Mouse (Mus musculus): ENCODE data around the gene Pfkfb2.

The Pfkfb2 gene

GRCm38 (mm10) chr1:130737411-130737881 is 8.4 kb upstream of the Pfkfb2 start:
- DNase-seq: no peak

GRCm38 (mm10) chr1:130734852-130735251 is 5.8 kb upstream of the Pfkfb2 start:
- DNase-seq: no peak

- DNase-seq: no peak
These were observed 5.4 kb upstream of the Pfkfb2 start for GRCm38 (mm10) chr1:130734452-130734851.

- peak; percentile 45 for DNase-seq
These were observed 4.6 kb upstream of the Pfkfb2 start for GRCm38 (mm10) chr1:130733671-130734070.

- DNase-seq: no peak
These were observed 3.9 kb upstream of the Pfkfb2 start for GRCm38 (mm10) chr1:130732706-130733658.

- DNase-seq: no peak
These were observed 2.8 kb upstream of the Pfkfb2 start, which contains the start of gene AA986860 for GRCm38 (mm10) chr1:130731741-130732337. Gene AA986860, plus strand, starts transcription at chr1:130731976.

- DNase-seq: peak; percentile 21
These were observed 345 bp downstream of the Pfkfb2 start for GRCm38 (mm10) chr1:130728708-130729107.

- no peak for DNase-seq
These were observed 983 bp downstream of the Pfkfb2 start for GRCm38 (mm10) chr1:130728070-130728469.

- DNase-seq: peak; percentile 13
These were observed 2.7 kb downstream of the Pfkfb2 start for GRCm38 (mm10) chr1:130726396-130726795.

- DNase-seq: no peak
These were observed 4.8 kb downstream of the Pfkfb2 start for GRCm38 (mm10) chr1:130724206-130724605.

GRCm38 (mm10) chr1:130717291-130717871 is 11.7 kb downstream of the Pfkfb2 start, which contains the start of gene Yod1:
Gene Yod1, plus strand, starts transcription at chr1:130717327.
- DNase-seq: peak; percentile 90

- peak; percentile 39 for DNase-seq
These were observed 12.4 kb downstream of the Pfkfb2 start for GRCm38 (mm10) chr1:130716513-130717290.

- no peak for DNase-seq
These were observed 12.9 kb downstream of the Pfkfb2 start for GRCm38 (mm10) chr1:130716218-130716512.

GRCm38 (mm10) chr1:130715561-130716217 is 13.4 kb downstream of the Pfkfb2 start, which contains the start of gene Gm29427:
Gene Gm29427, minus strand, starts transcription at chr1:130715799.
- DNase-seq: peak; percentile 95

GRCm38 (mm10) chr1:130714046-130714445 is 15.0 kb downstream of the Pfkfb2 start:
- DNase-seq: no peak

- no peak for DNase-seq
These were observed 18.6 kb downstream of the Pfkfb2 start for GRCm38 (mm10) chr1:130710283-130711080.

GRCm38 (mm10) chr1:130703613-130704012 is 25.4 kb downstream of the Pfkfb2 start:
- DNase-seq: no peak

GRCm38 (mm10) chr1:130701976-130702375 is 27.1 kb downstream of the Pfkfb2 start:
- DNase-seq: no peak

- peak; percentile 17 for DNase-seq
These were observed 29.0 kb downstream of the Pfkfb2 start for GRCm38 (mm10) chr1:130699937-130700633.

- DNase-seq: no peak
These were observed 30.5 kb downstream of the Pfkfb2 start for GRCm38 (mm10) chr1:130698601-130699000.

- DNase-seq: no peak
These were observed 45.1 kb downstream of the Pfkfb2 start for GRCm38 (mm10) chr1:130683905-130684304.

Measured in right cerebral cortex, adult 18-20 months (tissue).